Mouse (Mus musculus) stomach, postnatal 0 days (tissue): ENCODE results near the gene Olfr1200. TPM values are rescaled to one million over a fixed set of nuclear protein-coding genes. Genes with fewer than 3 reads are reported as not detected.

Experiments
- ATAC-seq: fragments of 200-750 bp; cut with Nextera tagmentation; 2 replicates; pipeline ENCODE4 v1.8.0; 2017; ENCODE audit not compliant: low FRiP score, low TSS enrichment
- DNase-seq: peaks from one replicate; pipeline ENCODE4 v3.0.0-alpha.2; 2016; ENCODE audit warnings: low spot score
- H3K27ac ChIP-seq: fragments of 300-500 bp; sonication (generic); replicated peaks from 2 replicates; pipeline ENCODE4 v1.5.1; 2014; ENCODE audit warnings: mild to moderate bottlenecking, control low read depth
- H3K27me3 ChIP-seq: fragments of 300-500 bp; sonication (generic); 2 replicates; pipeline ENCODE4 v1.6.1; 2014; ENCODE audit warnings: low read length; ENCODE audit not compliant: control insufficient read depth, insufficient read depth
- H3K36me3 ChIP-seq: fragments of 300-500 bp; sonication (generic); 2 replicates; pipeline ENCODE4 v1.6.1; 2014; ENCODE audit warnings: low read length, mixed read lengths; ENCODE audit not compliant: control insufficient read depth, insufficient read depth
- H3K4me1 ChIP-seq: fragments of 300-500 bp; sonication (generic); replicated peaks from 2 replicates; pipeline ENCODE4 v1.6.1; 2014; ENCODE audit warnings: antibody characterized with exemption; ENCODE audit not compliant: control insufficient read depth, insufficient read depth
- H3K4me2 ChIP-seq: fragments of 300-500 bp; sonication (generic); replicated peaks from 2 replicates; pipeline ENCODE4 v1.6.1; 2014; ENCODE audit warnings: low read depth, mild to moderate bottlenecking, control low read depth, moderate library complexity
- H3K4me3 ChIP-seq: fragments of 300-500 bp; sonication (generic); 2 replicates; pipeline ENCODE4 v1.5.1; 2014; ENCODE audit warnings: low read depth, low read length, control low read depth
- H3K9ac ChIP-seq: fragments of 300-500 bp; sonication (generic); 2 replicates; pipeline ENCODE4 v1.6.1; 2014; ENCODE audit warnings: mild to moderate bottlenecking, low read length, control low read depth, mixed read lengths
- H3K9me3 ChIP-seq: fragments of 300-500 bp; sonication (generic); 2 replicates; pipeline ENCODE4 v1.6.1; 2016; ENCODE audit warnings: low read length; ENCODE audit not compliant: control insufficient read depth
- CTCF ChIP-seq: IDR thresholded peaks from 2 replicates; pipeline ENCODE4 v1.5.1; 2016; ENCODE audit warnings: antibody characterized with exemption, low read depth, mild to moderate bottlenecking, moderate library complexity
- EP300 ChIP-seq: optimal IDR thresholded peaks from 2 replicates; pipeline ENCODE3; 2016; ENCODE audit warnings: antibody characterized with exemption
- WGBS: fragments of 180-500 bp; shearing (Covaris S2); extraction: QIAGEN DNeasy Blood & Tissue Kit; methylation state at CpG from one replicate; pipeline ENCODE4 v1.1.7; 2014; 5-methylcytosine and 5-hydroxymethylcytosine counted together
- polyA plus RNA-seq: library from polyadenylated mRNA; unstranded; fragments of >200 nt; fragmentation: Nextera tagmentation; extraction: Ambion mirVana; gene quantifications from 2 replicates; pipeline ENCODE4 v1.2.1, GENCODE M21; 2015

Olfr1200 gene
- polyA plus RNA-seq: not detected in 2 replicates

DNA sequence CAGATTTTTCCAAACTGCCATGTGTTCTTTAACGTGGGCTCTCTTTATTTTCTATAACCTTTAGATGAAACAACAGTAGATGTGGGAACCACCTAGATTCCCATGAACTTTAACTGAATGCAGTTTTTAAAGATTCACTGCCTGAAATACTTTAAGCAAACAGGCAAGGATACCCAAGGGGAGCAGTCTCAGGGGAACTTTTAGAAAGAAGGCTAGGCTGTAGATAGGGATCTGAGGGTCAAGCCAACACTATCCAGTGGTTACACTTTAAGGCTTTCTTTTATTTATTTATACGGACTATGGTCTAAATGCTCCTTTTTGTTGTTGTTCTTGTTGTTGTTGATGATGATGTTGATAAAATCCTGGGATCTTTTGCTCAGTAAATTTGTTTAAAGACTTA is at the start of gene Olfr1200:
Olfr1200 (minus strand) TSS at position 101 of the 400 bp plus-strand sequence.
- Histone ChIP-seq H3K9ac (no peak within 1 kb of the TSS), H3K27me3 (no peaks in the 10 kb centered on the region), H3K4me1 (no peaks in the 10 kb centered on the region), H3K27ac (no peak within 1 kb of the TSS), H3K4me2 (no peak within 1 kb of the TSS), H3K9me3 (no peaks in the 10 kb centered on the region), H3K4me3 (no peak within 1 kb of the TSS), H3K36me3 (no peaks in the 10 kb centered on the region)
- TF ChIP-seq CTCF (no peak), EP300 (no peak)
- DNase-seq: no peak
- 77% methylated on average over 2 of the region's 2 CpGs for WGBS
- ATAC-seq: no peak

GRCm38 (mm10) chr2:88814196-88814595 is 43.9 kb upstream of the Olfr1200 start, which contains the start of gene Olfr1202:
Gene Olfr1202, plus strand, starts transcription at chr2:88814496.
- DNase-seq (no peak), ATAC-seq (no peak)
- no peak within 1 kb of the TSS for H3K9ac ChIP-seq
- H3K36me3 ChIP-seq: no peaks in the 10 kb centered on the region
- TF ChIP-seq EP300 (no peak), CTCF (no peak)
- H3K4me1 ChIP-seq: no peaks in the 10 kb centered on the region
- WGBS: 73% methylated on average over 1 of the region's 1 CpGs
- no peak within 1 kb of the TSS for H3K4me3 ChIP-seq
- H3K9me3 ChIP-seq: no peaks in the 10 kb centered on the region
- H3K27me3 ChIP-seq: no peaks in the 10 kb centered on the region
- no peak within 1 kb of the TSS for H3K27ac ChIP-seq
- no peak within 1 kb of the TSS for H3K4me2 ChIP-seq

GRCm38 (mm10) chr2:88792736-88793135 is 22.4 kb upstream of the Olfr1200 start, which contains the start of gene Olfr1201:
Gene Olfr1201, plus strand, starts transcription at chr2:88793036.
- no peak for TF ChIP-seq EP300
- no peak for TF ChIP-seq CTCF
- ATAC-seq (no peak), DNase-seq (no peak)
- H3K9me3 ChIP-seq: no peaks in the 10 kb centered on the region
- H3K9ac ChIP-seq: no peak within 1 kb of the TSS
- H3K27me3 ChIP-seq: no peaks in the 10 kb centered on the region
- no peak within 1 kb of the TSS for H3K27ac ChIP-seq
- WGBS: 65% methylated on average over 6 of the region's 6 CpGs
- H3K4me2 ChIP-seq: no peak within 1 kb of the TSS
- H3K4me3 ChIP-seq: no peak within 1 kb of the TSS
- H3K36me3 ChIP-seq: no peaks in the 10 kb centered on the region
- no peaks in the 10 kb centered on the region for H3K4me1 ChIP-seq

- no peak within 1 kb of the TSS for H3K4me2 ChIP-seq
- 88% methylated on average over 2 of the region's 2 CpGs for WGBS
- H3K27ac ChIP-seq: no peak within 1 kb of the TSS
- no peak within 1 kb of the TSS for H3K4me3 ChIP-seq
- no peak within 1 kb of the TSS for H3K9ac ChIP-seq
- no peaks in the 10 kb centered on the region for H3K36me3 ChIP-seq
- H3K4me1 ChIP-seq: no peaks in the 10 kb centered on the region
- TF ChIP-seq EP300: no peak
- TF ChIP-seq CTCF: no peak
- H3K27me3 ChIP-seq: no peaks in the 10 kb centered on the region
- ATAC-seq: no peak
- no peaks in the 10 kb centered on the region for H3K9me3 ChIP-seq
- no peak for DNase-seq
Observed at GRCm38 (mm10) chr2:88760369-88760768, 9.9 kb downstream of the Olfr1200 start, which contains the start of gene Olfr1199. Gene Olfr1199, minus strand, starts transcription at chr2:88760469.

DNA sequence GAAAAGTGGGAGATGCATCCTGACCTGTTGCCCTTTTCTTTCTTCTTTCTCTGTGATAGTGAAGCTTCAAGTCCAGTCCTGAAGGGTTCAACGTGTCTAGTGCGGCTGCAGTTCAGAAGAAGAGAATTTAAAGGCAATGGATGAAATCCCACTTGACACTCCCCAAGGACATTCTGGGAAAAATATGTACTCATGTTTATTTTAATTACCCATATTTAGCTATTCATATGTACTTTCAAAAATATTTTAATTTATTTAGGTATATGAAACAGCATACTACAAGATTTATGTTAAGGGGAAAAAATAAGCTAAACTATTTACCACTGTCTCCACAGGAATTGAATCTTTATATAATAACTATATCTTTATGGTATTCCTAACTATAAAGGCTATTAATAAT is 19.0 kb downstream of the Olfr1200 start, which contains the start of gene Olfr1198:
Olfr1198 (minus strand) TSS at position 101 of the 400 bp plus-strand sequence.
- ATAC-seq (no peak), DNase-seq (no peak)
- Histone ChIP-seq H3K4me1 (no peaks in the 10 kb centered on the region), H3K36me3 (no peaks in the 10 kb centered on the region), H3K9me3 (no peaks in the 10 kb centered on the region), H3K4me3 (no peak within 1 kb of the TSS), H3K27me3 (no peaks in the 10 kb centered on the region), H3K9ac (no peak within 1 kb of the TSS), H3K4me2 (no peak within 1 kb of the TSS), H3K27ac (no peak within 1 kb of the TSS)
- TF ChIP-seq EP300 (no peak), CTCF (no peak)
- 78% methylated on average over 2 of the region's 2 CpGs for WGBS

GRCm38 (mm10) chr2:88743379-88743778 is 26.9 kb downstream of the Olfr1200 start:
- no peaks in the 10 kb centered on the region for H3K36me3 ChIP-seq
- WGBS: 60% methylated on average over 3 of the region's 3 CpGs
- no peaks in the 10 kb centered on the region for H3K27me3 ChIP-seq
- no peak overlapping the region for H3K4me3 ChIP-seq
- no peak overlapping the region for H3K9ac ChIP-seq
- H3K4me1 ChIP-seq: no peaks in the 10 kb centered on the region
- no peak for DNase-seq
- TF ChIP-seq CTCF: no peak
- no peak for ATAC-seq
- no peak overlapping the region for H3K27ac ChIP-seq
- no peaks in the 10 kb centered on the region for H3K9me3 ChIP-seq
- H3K4me2 ChIP-seq: no peak overlapping the region
